Mouse (Mus musculus) liver, adult (tissue): ENCODE measurements at regions not wholly inside any gene's neighbourhood (a gene's known extent, or its start where the extent isn't known, plus 50 kb on each side); places are given as distances from the start of the nearest gene placed in this dataset.

Source experiments
- GATA4 ChIP-seq: IDR thresholded peaks from 2 replicates; pipeline ENCODE4 v1.6.1; 2014; ENCODE audit warnings: mild to moderate bottlenecking, low read length; ENCODE audit not compliant: insufficient replicate concordance

GRCm38 (mm10) chr14:40063371-40063770, 590.5 kb upstream of the Nrg3 start:
- no peak for TF ChIP-seq GATA4

- no peak for TF ChIP-seq GATA4
Measured at GRCm38 (mm10) chr14:40041879-40042278, 569.0 kb upstream of the Nrg3 start.

DNA sequence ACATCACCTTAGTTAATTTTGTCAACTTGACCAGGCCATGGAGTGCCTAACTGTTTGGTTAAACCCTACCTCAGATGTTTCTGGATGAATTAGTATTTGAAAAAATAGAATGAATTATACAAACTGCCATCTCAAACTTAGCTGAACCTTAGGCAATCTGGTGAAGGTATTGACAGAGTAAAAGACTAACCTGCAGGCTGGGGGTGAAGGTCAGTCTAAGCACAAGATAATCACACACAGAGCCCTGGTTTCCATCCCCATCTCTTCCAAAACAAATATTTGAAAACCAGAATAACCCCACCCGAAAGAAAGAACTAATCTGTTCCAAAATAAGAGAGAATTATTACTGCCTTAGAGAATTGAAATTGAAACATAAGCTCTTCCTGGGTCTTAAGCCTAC, 563.3 kb upstream of the Nrg3 start:
- TF ChIP-seq GATA4 = peak; percentile 67; the same call in 1 of the 2 replicates

GRCm38 (mm10) chr14:40015261-40015660, 542.4 kb upstream of the Nrg3 start:
- TF ChIP-seq GATA4 = no peak

DNA sequence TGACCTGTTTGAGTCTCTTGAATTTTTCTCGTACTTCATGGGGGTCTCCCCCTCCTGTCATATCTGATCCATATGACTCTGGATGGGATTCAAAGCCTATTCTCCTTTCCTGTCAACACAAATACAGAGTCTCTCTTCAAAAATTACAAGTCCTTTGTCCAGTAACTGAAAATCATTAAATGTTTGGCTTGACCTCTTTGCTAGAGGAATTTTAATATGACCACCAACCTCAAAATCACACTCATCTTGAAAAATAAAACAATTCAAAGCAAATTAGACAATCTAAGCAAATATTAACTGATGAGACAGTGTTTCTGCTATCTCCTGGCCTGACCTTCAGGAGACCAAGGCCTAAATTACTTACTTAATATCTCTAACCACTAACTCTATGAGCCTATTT, 541.8 kb upstream of the Nrg3 start:
- no peak for TF ChIP-seq GATA4

DNA sequence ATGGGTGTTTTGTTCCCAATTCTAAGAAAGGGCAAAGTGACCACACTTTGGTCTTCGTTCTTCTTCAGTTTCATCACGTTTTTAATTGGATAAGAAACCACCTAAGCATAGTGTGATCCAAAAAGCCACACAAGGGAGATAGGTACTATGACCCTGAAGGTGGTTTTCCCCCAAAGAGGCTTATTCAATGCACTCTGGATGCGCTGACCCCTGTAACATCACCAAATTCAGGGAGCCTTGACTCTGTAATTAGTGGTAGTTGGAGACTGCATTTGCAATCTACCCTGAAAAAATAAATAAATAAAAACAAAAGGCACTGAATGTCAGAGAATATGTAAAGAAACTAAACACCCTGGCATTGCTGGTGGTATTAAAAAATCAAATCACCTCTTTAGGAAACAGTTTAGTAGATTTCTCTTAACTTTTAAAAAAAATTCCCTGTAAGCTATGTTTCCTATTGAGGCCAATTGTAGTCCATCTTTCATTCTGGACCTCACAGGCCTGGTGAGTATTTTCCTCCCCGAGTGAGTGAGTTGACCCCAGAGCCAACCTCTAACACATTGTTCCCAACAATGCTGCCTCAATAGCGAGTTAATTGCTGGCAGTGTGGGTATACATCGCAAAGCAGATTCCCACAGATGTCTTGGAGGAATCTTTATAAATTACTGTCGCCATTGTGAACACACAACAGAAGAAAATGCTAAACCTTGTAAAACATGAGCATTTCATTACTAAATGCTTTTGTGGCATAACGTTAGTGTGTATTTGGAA, 537.1 kb upstream of the Nrg3 start:
- no peak for TF ChIP-seq GATA4
